Mouse (Mus musculus) embryonic facial prominence, embryonic 13.5 days (tissue): ENCODE measurements around the gene Abl2. TPM values are rescaled to one million over a fixed set of nuclear protein-coding genes. Genes with fewer than 3 reads are reported as not detected.
"Not testable (repeated sequence)": the region's sequence is repeated elsewhere in the genome, so short reads cannot be mapped to it uniquely, and the experiment has no call there.

Experiments
- ATAC-seq: fragments of 200-750 bp; cut with Nextera tagmentation; 2 replicates; pipeline ENCODE4 v1.8.0; 2017; ENCODE audit warnings: low read depth; ENCODE audit not compliant: insufficient number of reproducible peaks, insufficient read depth, low FRiP score, low TSS enrichment
- H3K27ac ChIP-seq: fragments of 300-500 bp; sonication (generic); 2 replicates; pipeline ENCODE4 v1.5.1; 2015; ENCODE audit warnings: moderate library complexity, mild to moderate bottlenecking, inconsistent platforms
- H3K27me3 ChIP-seq: fragments of 300-500 bp; sonication (generic); 2 replicates; pipeline ENCODE4 v1.6.1; 2015; ENCODE audit warnings: mild to moderate bottlenecking, inconsistent platforms
- H3K36me3 ChIP-seq: fragments of 300-500 bp; sonication (generic); 2 replicates; pipeline ENCODE4 v1.6.1; 2015; ENCODE audit warnings: mild to moderate bottlenecking, inconsistent platforms
- H3K4me1 ChIP-seq: fragments of 300-500 bp; sonication (generic); 2 replicates; pipeline ENCODE4 v1.6.1; 2015; ENCODE audit warnings: inconsistent platforms
- H3K4me2 ChIP-seq: fragments of 300-500 bp; sonication (generic); 2 replicates; pipeline ENCODE4 v1.6.1; 2015; ENCODE audit warnings: moderate library complexity, mild to moderate bottlenecking, inconsistent platforms
- H3K4me3 ChIP-seq: fragments of 300-500 bp; sonication (generic); 2 replicates; pipeline ENCODE4 v1.5.1; 2015; ENCODE audit warnings: mild to moderate bottlenecking, inconsistent platforms
- H3K9ac ChIP-seq: fragments of 300-500 bp; sonication (generic); 2 replicates; pipeline ENCODE4 v1.6.1; 2015; ENCODE audit warnings: mild to moderate bottlenecking, inconsistent platforms
- H3K9me3 ChIP-seq: fragments of 300-500 bp; sonication (generic); 2 replicates; pipeline ENCODE4 v1.6.1; 2016; ENCODE audit warnings: inconsistent platforms
- WGBS: fragments of 180-500 bp; shearing (Covaris S2); methylation state at CpG from one replicate; pipeline ENCODE4 v1.1.7; 2015; ENCODE audit warnings: mixed read lengths; 5-methylcytosine and 5-hydroxymethylcytosine counted together
- polyA plus RNA-seq: library from polyadenylated mRNA; unstranded; fragments of >200 nt; fragmentation: Nextera tagmentation; extraction: Ambion mirVana; gene quantifications from 2 replicates; pipeline ENCODE4 v1.2.1, GENCODE M21; 2015

Gene Abl2
- polyA plus RNA-seq, 1 experiment from 2014 or later = 5.2 TPM

DNA sequence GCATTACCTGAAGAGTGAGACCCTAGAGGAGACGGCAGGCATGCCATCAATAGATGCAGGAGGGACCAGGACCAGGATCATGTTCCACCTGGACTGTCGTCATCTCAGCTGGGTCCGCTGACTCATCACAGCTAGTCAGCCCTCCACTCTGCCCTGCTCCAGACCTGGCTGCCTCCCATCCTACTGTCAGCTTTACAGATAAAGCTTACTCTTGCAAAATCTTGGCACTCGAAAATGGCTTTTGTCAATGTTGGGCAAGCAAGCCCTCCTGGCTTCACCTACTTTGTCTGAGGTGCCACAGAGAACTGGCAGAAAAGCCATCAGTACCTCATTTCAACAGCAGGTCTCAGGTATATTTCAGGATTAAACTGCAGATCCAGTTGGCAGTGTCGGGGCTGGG, 100.1 kb downstream of the Abl2 start:
- Histone ChIP-seq H3K9ac (no peak overlapping the region), H3K4me2 (no peak overlapping the region), H3K4me1 (peaks cover 20% of the 10 kb centered on the region), H3K27ac (no peak overlapping the region), H3K27me3 (no peaks in the 10 kb centered on the region), H3K4me3 (no peak overlapping the region), H3K9me3 (no peaks in the 10 kb centered on the region), H3K36me3 (0 out of 2 replicates have a peak, but pooled peaks cover 3% of the 10 kb centered on the region)
- ATAC-seq = no peak
- whole genome bisulfite sequencing = 74% methylated on average over 5 of the region's 5 CpGs

DNA sequence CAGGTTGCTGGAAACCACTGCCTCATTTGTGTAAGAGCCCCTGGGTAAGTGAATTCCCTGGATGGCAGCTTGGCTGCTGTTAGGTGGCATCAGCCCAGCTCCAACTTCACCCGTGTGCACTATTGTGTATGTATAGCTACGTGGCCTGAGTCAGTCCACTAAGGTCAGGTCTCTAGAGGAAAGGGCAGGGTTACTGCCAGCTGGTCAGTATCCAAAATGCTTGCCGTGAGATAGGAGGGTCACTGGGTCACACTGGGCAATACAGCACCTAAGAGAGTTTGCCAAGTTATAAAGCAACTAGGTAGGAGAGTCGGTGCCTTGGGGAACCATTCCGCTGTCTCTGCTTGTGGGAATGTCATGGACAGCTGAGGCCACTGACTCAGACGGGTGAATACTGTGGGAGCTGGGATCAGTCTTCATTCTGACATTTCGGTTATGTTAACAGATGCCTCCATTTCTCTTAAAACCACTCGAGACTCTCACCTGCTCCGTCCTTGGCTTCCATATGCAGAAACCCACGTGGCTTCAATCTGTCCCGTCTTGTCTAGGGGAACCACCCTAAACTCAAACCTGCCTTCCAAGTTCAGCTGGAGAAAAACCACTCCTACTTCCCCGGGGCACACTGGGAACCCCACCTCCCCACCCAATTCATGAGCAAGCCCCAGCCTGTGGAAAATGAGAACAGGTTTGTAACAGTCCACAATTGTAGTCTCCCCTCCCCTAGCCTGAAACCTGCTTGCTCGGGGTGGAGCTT, 101.5 kb downstream of the Abl2 start:
- peak overlapping the region; percentile 58 for H3K27ac ChIP-seq

DNA sequence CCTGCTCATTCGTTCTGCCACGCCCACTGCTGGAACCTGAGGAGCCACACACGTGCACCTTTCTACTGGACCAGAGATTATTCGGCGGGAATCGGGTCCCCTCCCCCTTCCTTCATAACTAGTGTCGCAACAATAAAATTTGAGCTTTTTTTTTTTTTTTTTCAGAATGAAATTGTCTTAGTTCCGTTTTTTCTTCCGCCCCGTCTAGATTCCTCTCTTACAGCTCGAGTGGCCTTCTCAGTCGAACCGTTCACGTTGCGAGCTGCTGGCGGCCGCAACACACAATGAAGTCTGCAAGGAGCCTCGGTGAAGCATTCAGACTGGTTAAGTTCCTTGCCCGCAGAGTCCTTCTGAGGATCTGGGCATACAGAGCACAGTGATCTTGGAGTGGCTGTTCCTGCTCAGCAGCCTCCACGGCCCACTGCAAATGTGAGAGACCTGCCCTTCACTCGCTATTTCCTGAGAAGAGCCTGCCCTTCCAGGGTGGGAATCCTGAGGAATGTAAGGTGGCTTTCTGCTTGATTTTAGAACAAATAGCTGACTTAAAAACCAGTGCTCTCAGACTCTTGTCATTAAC, 102.2 kb downstream of the Abl2 start:
- peak overlapping the region; percentile 35; the same call in 1 of the 2 replicates for H3K4me2 ChIP-seq
- not testable (repeated sequence) for H3K4me1 ChIP-seq, H3K9me3 ChIP-seq, H3K4me3 ChIP-seq, H3K27me3 ChIP-seq, ATAC-seq, H3K9ac ChIP-seq, H3K36me3 ChIP-seq
- 54% methylated on average over 21 of the region's 21 CpGs for WGBS
- peak overlapping the region; percentile 72 for H3K27ac ChIP-seq

More for the DNA sequence above, 101.5 kb downstream of the Abl2 start:
- H3K4me1 ChIP-seq = peaks cover 6% of the 10 kb centered on the region
- 0 out of 2 replicates have a peak, but pooled peaks cover 3% of the 10 kb centered on the region for H3K36me3 ChIP-seq
- peak overlapping the region; percentile 35; the same call in 1 of the 2 replicates for H3K4me2 ChIP-seq
- 63% methylated on average over 13 of the region's 13 CpGs for WGBS
- H3K4me3 ChIP-seq = no peak overlapping the region
- H3K9me3 ChIP-seq = no peaks in the 10 kb centered on the region
- ATAC-seq = peak; percentile 80
- H3K27me3 ChIP-seq = no peaks in the 10 kb centered on the region
- no peak overlapping the region for H3K9ac ChIP-seq

DNA sequence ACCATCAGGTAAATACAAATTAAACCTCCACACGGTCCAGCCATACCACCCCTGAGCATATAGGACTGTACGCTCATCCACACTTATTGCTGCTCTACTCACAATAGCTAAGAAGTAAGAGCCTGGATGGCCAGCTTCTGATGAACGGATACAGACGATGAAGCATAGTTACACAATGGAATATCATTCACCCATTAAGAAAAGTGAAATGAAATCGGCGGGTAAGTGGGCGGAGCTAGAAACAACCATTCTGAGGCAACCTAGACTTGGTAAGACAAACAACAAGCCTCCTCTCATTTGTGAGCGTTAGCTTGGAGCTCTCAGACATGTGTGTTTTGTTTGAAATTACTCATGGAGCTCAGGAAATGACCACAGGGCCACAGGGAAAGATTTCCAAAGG, 107.2 kb downstream of the Abl2 start:
- 86% methylated on average over 8 of the region's 8 CpGs for WGBS

DNA sequence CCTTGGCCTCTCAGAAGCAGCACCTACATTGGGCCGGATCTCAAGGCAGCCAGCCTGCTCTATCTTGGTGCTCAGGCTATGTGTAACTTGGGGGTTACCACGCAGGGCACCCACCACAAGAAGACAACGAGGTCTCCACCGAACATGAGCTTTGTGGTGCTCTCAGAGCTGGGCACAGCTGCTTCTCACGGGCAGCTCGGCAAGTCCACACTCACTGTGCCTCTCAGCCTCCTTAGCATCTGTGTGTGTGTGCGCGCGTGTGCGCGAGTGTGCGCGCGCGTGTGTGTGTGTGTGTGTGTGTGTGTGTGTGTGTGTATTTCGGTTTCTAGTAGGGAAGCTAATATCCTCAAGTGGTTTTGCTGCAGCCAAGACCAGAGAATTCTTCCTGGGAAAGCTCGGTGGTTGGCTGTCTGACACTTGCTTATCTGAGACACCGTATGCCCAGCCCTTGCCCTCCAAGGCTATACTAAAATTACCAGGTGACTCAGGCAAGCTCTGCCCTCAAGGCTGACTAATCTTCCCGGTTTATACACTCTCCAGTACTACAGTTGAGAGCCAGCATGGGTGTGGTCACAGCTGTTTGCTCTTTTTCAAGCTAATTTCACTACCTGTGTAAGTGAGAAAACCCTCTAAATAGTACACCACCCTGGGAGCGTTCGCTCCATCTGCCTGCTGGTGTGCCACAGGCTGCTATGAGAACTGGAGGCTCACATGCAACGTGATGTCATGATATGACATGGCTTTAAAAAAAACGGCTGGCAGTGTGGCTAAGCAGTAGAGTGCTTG, 108.7 kb downstream of the Abl2 start:
- WGBS = 81% methylated on average over 23 of the region's 23 CpGs

More for the DNA sequence above, 107.2 kb downstream of the Abl2 start:
- no peak overlapping the region for H3K9ac ChIP-seq
- no peak overlapping the region for H3K4me2 ChIP-seq
- 0 out of 2 replicates have a peak, but pooled peaks cover 4% of the 10 kb centered on the region for H3K4me1 ChIP-seq
- no peak overlapping the region for H3K4me3 ChIP-seq
- H3K27me3 ChIP-seq = no peaks in the 10 kb centered on the region
- no peaks in the 10 kb centered on the region for H3K36me3 ChIP-seq
- no peaks in the 10 kb centered on the region for H3K9me3 ChIP-seq
- H3K27ac ChIP-seq = no peak overlapping the region
- no peak for ATAC-seq

DNA sequence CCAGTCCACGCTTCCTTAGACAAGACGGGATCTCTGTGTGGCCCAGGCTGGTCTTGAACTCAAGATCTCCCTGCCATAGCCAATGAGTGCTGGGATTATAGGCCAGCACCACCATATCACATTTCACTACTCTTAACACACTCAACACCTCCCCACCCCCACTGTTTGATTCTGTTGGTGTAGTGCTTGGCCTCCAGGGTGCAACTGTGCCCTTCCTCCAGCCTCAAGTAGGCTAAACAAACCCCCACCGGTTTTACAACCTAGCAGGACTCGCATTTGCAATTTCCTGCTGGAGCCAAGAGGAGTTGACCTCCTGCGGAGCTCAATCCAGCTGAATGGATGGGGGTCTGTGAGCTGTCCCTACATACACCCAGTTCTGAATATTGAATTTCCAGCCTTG, 110.0 kb downstream of the Abl2 start:
- H3K9ac ChIP-seq = no peak overlapping the region
- ATAC-seq = no peak
- 28% methylated on average over 5 of the region's 5 CpGs for WGBS
- no peak overlapping the region for H3K4me2 ChIP-seq
- no peaks in the 10 kb centered on the region for H3K9me3 ChIP-seq
- H3K36me3 ChIP-seq = no peaks in the 10 kb centered on the region
- peaks cover 7% of the 10 kb centered on the region; the same call in 1 of the 2 replicates for H3K27me3 ChIP-seq
- no peak overlapping the region for H3K4me3 ChIP-seq
- no peak overlapping the region for H3K27ac ChIP-seq
- H3K4me1 ChIP-seq = peaks cover 13% of the 10 kb centered on the region

More for the DNA sequence above, 108.7 kb downstream of the Abl2 start:
- Histone ChIP-seq H3K4me3 (no peak overlapping the region), H3K4me2 (no peak overlapping the region), H3K4me1 (0 out of 2 replicates have a peak, but pooled peaks cover 4% of the 10 kb centered on the region), H3K9me3 (no peaks in the 10 kb centered on the region), H3K36me3 (no peaks in the 10 kb centered on the region), H3K27ac (no peak overlapping the region), H3K9ac (no peak overlapping the region), H3K27me3 (no peaks in the 10 kb centered on the region)
- ATAC-seq = no peak

DNA sequence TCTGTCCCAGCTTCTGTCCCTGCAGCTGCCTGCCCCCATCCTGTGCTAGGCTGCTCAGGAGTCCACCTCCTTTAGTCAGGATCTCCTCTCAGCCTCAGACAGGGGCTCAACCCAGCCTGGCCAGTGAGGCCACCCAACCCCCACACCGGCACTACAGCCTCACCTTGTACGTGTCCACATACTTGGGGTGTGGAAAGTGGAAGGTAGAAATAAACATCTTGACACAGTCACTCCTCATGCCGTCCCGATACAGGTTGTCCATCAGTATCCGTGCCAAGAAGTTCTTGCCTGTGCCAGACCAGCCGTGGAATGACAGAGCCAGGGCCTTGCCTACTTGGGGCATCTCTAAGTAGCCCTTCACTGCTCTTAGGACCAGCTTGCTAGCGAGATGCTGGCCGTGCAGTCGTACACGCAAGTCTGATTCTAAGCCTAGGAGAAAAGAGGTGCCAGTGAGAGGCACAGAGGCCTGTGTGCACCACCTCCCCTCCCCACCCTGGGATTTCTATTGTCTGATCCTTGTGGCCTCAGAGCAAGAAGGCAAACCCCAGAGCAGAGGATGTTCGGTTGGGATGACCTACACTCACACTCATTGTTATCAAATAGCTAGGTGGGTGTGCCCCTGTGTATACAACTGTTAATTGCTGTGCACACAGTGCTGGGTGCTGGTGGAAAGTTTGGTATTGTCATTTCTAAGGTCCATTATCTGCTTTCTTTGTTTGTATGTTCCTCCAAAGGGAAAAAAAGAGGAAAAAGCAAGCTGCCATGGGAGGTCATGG, 110.8 kb downstream of the Abl2 start:
- Histone ChIP-seq H3K27me3 (peaks cover 7% of the 10 kb centered on the region; the same call in 1 of the 2 replicates), H3K9ac (no peak overlapping the region), H3K27ac (no peak overlapping the region), H3K9me3 (no peaks in the 10 kb centered on the region), H3K4me3 (no peak overlapping the region), H3K4me1 (peaks cover 17% of the 10 kb centered on the region), H3K4me2 (no peak overlapping the region), H3K36me3 (no peaks in the 10 kb centered on the region)
- no peak for ATAC-seq
- 50% methylated on average over 11 of the region's 11 CpGs for WGBS

DNA sequence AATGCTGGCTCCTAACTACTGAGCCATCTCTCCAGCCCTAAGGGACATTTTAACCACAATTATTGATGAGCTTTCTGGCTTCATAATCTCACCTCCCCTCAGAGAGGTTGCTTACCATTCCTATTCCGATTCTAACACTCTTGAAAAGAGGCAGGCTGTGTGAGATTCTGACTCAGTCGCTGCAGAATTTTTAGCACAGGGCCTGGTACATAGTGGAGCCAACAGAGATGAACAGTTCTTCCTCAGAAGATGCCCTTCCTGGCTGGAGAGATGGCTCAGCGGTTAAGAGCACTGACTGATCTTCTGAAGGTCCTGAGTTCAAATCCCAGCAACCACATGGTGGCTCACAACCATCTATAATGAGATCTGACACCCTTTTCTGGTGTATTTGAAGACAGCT, 113.3 kb downstream of the Abl2 start:
- Histone ChIP-seq H3K27me3 (peaks cover 7% of the 10 kb centered on the region; the same call in 1 of the 2 replicates), H3K4me2 (no peak overlapping the region), H3K9ac (no peak overlapping the region), H3K4me1 (peaks cover 16% of the 10 kb centered on the region), H3K9me3 (no peaks in the 10 kb centered on the region), H3K36me3 (no peaks in the 10 kb centered on the region), H3K27ac (no peak overlapping the region), H3K4me3 (no peak overlapping the region)
- no peak for ATAC-seq
- 86% methylated on average over 3 of the region's 3 CpGs for WGBS

DNA sequence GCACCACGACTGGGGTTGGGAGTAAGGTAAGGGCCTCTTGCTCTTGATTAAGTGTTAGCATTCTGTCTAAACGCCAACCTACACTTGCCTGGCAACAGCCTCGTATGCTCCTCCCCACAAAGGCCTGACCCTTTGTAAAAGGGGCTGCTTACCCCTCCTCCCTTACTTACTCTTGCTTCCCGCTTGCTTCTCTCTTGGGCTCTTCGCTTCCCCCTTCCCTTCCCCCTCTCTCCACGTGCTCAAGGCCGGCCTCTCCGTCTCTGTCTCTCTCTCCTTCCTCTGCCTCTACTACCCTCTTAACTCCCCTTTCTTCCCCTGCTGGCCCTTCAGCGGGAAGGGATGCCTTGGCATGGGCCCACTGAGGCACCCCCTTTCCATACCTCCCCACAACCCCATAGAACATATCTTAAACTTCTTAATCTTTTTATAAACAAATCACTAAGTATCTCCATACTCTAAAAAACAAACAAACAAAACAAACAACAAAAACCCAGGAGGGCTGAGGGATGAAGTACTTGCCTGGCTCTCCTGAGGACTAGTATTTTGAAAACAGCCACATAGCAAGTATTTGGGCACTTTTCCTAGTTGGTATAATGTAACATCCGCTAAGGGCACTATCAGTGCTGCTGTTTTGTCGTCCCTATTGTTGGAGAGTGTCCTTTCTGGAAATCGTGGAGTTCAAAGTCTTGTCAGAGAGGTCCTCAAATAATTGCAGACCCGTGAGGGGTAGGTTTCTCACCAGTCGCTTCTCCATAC, 114.3 kb downstream of the Abl2 start:
- Histone ChIP-seq H3K9ac (peak overlapping the region; percentile 72), H3K27me3 (peaks cover 7% of the 10 kb centered on the region; the same call in 1 of the 2 replicates), H3K36me3 (no peaks in the 10 kb centered on the region), H3K4me1 (peaks cover 16% of the 10 kb centered on the region), H3K27ac (no peak overlapping the region), H3K4me3 (peak overlapping the region; percentile 63), H3K4me2 (peak overlapping the region; percentile 100), H3K9me3 (no peaks in the 10 kb centered on the region)
- no peak for ATAC-seq
- WGBS = 14% methylated on average over 14 of the region's 14 CpGs

DNA sequence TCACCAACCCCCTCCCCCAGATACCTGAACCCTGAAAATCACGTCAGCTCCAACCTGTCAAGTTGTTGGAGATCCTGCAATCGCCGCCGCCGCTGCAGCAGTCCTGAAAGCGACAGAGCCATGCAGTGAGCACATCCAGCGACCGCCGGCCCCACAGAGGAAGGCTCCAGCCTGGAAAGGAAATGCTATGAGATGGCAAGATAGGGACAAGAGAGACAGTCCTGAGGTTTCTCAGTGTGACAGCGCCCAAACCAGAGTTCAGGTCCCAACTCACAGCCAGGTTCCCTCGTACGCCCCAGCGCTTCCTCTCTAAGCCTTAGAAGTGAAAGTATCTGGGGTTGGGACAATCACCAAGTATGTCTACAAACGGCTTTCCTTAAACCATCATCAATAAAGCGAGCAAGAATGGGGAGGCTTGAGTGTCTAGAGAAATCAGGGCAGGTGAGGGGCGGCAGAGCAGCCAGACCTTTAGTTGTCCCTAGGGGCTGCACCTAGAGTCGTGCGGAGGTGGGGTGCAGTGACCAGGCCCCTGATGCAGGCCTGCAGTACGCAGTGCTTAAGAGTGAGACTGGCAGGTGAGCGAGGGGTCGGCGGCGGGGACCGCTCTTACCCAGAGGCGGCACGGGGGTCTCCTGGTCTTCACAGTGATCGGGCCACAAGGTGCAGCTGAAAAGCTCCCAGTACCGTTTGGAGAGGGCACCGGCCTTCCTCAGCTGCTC, 115.0 kb downstream of the Abl2 start:
- H3K4me2 ChIP-seq = peak overlapping the region; percentile 100
- no peak for ATAC-seq
- WGBS = 1% methylated on average over 29 of the region's 29 CpGs
- H3K27me3 ChIP-seq = peaks cover 7% of the 10 kb centered on the region; the same call in 1 of the 2 replicates
- no peak overlapping the region for H3K27ac ChIP-seq
- H3K9ac ChIP-seq = peak overlapping the region; percentile 72
- H3K4me1 ChIP-seq = peaks cover 16% of the 10 kb centered on the region
- no peaks in the 10 kb centered on the region for H3K36me3 ChIP-seq
- peak overlapping the region; percentile 63 for H3K4me3 ChIP-seq
- no peaks in the 10 kb centered on the region for H3K9me3 ChIP-seq
